Mouse (Mus musculus) limb, embryonic 10.5 days (tissue): ENCODE results near the gene Sez6l. TPM values are rescaled to one million over a fixed set of nuclear protein-coding genes. Genes with fewer than 3 reads are reported as not detected.
"Not testable (repeated sequence)": the region's sequence is repeated elsewhere in the genome, so short reads cannot be mapped to it uniquely, and the experiment has no call there.

ENCODE experiments used
- DNase-seq: peaks from one replicate; pipeline ENCODE4 v3.0.0-alpha.2; 2017; ENCODE audit warnings: low spot score
- H3K27ac ChIP-seq: fragments of 300-500 bp; sonication (generic); 2 replicates; pipeline ENCODE4 v1.5.1; 2016; ENCODE audit warnings: mild to moderate bottlenecking
- H3K27me3 ChIP-seq: fragments of 300-500 bp; sonication (generic); 2 replicates; pipeline ENCODE4 v1.6.1; 2016; ENCODE audit warnings: low read depth, mild to moderate bottlenecking; ENCODE audit not compliant: poor library complexity, severe bottlenecking
- H3K36me3 ChIP-seq: fragments of 300-500 bp; sonication (generic); 2 replicates; pipeline ENCODE4 v1.6.1; 2016; ENCODE audit warnings: mild to moderate bottlenecking, moderate library complexity
- H3K4me1 ChIP-seq: fragments of 300-500 bp; sonication (generic); 2 replicates; pipeline ENCODE4 v1.6.1; 2016
- H3K4me3 ChIP-seq: fragments of 300-500 bp; sonication (generic); 2 replicates; pipeline ENCODE4 v1.5.1; 2016; ENCODE audit warnings: mild to moderate bottlenecking, moderate library complexity
- H3K9me3 ChIP-seq: fragments of 300-500 bp; sonication (generic); replicated peaks from 2 replicates; pipeline ENCODE4 v1.6.1; 2016; ENCODE audit warnings: mild to moderate bottlenecking
- WGBS: fragments of 180-500 bp; shearing (Covaris S2); methylation state at CpG from one replicate; pipeline ENCODE4 v1.1.7; 2016; 5-methylcytosine and 5-hydroxymethylcytosine counted together
- polyA plus RNA-seq: library from polyadenylated mRNA; unstranded; fragments of >200 nt; fragmentation: Nextera tagmentation; extraction: Ambion mirVana; gene quantifications from 2 replicates; pipeline ENCODE4 v1.2.1, GENCODE M21; 2016

Gene Sez6l
- polyA plus RNA-seq, 1 experiment from 2014 or later: 0.16 TPM

DNA sequence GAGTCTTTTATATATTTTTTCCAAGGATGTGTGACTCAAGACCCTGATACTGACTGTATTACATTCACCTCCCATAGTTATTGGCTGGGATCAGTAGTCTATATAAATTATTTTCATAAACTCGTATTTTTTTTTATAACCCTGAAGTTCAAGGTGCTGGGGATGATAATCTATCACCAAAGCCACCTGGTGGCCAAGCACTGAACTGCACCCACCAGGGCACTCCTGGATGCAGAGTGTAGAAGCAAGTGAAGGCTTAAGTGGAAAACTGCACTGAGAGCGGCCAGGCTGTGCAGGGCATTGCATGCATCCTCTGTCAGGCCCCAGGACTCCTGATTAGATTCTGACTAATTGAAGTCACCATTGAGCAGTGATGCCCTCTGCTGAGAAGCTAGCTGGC lies 149.7 kb downstream of the Sez6l start:
- Histone ChIP-seq H3K27ac (no peak overlapping the region), H3K27me3 (peaks cover 68% of the 10 kb centered on the region), H3K4me3 (no peak overlapping the region), H3K36me3 (no peaks in the 10 kb centered on the region), H3K4me1 (peaks cover 26% of the 10 kb centered on the region), H3K9me3 (no peaks in the 10 kb centered on the region)
- peak; percentile 78 for DNase-seq
- 54% methylated on average over 2 of the region's 2 CpGs for WGBS

DNA sequence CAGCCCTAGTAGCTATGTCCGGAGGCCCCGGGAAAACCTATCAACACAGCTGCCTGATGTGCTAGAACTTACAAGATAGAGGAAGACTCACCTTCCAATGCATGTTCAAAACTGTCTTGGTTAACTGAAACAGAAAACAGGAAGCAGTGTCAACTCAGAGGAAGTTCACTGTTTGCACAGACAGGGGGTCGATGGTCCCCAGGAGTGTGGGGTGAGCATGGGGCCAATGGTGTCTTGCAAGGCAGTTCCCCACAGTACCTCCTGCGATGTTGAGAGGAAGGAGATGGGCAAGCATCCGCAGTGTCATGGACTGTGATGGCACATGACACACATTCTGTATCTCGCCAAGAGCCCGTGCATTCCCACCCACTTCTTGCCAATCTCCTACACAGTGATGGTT lies 150.3 kb downstream of the Sez6l start:
- no peak overlapping the region for H3K4me3 ChIP-seq
- no peaks in the 10 kb centered on the region for H3K36me3 ChIP-seq
- H3K27ac ChIP-seq: no peak overlapping the region
- H3K9me3 ChIP-seq: no peaks in the 10 kb centered on the region
- H3K27me3 ChIP-seq: peaks cover 62% of the 10 kb centered on the region
- no peak for DNase-seq
- WGBS: 89% methylated on average over 7 of the region's 7 CpGs
- peaks cover 22% of the 10 kb centered on the region for H3K4me1 ChIP-seq

DNA sequence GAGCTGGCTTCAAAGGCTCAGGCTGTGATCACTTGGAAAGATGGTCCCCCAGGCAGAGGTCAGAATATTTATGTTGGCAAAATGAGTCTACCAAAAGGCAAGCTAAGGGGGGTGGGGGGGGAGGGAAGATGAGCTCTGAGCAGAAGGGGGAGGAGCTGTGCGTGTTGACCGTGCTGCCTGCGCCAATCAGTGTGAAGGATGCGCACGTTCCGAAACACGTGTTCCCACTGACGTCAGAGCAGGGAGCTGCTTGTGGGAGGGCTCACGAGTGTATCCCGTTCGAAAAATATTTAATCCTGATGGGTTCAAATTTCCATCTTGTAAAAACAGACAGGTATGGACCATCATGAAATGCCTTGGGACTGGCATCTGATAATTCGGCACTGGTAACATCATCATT lies 157.4 kb downstream of the Sez6l start:
- WGBS: 33% methylated on average over 12 of the region's 12 CpGs
- Histone ChIP-seq H3K36me3 (no peaks in the 10 kb centered on the region), H3K27me3 (peaks cover 14% of the 10 kb centered on the region), H3K4me3 (0 out of 2 replicates have a peak overlapping the region, but pooled peaks have one; percentile 6), H3K27ac (no peak overlapping the region), H3K4me1 (no peaks in the 10 kb centered on the region), H3K9me3 (no peaks in the 10 kb centered on the region)
- DNase-seq: no peak

GRCm38 (mm10) chr5:112418023-112418422 lies 159.0 kb downstream of the Sez6l start:
- peaks cover 4% of the 10 kb centered on the region; the same call in 1 of the 2 replicates for H3K27me3 ChIP-seq

GRCm38 (mm10) chr5:112416673-112417072 lies 160.3 kb downstream of the Sez6l start:
- Histone ChIP-seq H3K36me3 (no peaks in the 10 kb centered on the region), H3K27me3 (peaks cover 16% of the 10 kb centered on the region), H3K4me3 (no peak overlapping the region), H3K27ac (no peak overlapping the region), H3K9me3 (no peaks in the 10 kb centered on the region), H3K4me1 (peaks cover 7% of the 10 kb centered on the region)
- WGBS: 71% methylated on average over 5 of the region's 5 CpGs
- DNase-seq: no peak

More at GRCm38 (mm10) chr5:112418023-112418422, 159.0 kb downstream of the Sez6l start:
- no peaks in the 10 kb centered on the region for H3K4me1 ChIP-seq
- no peaks in the 10 kb centered on the region for H3K9me3 ChIP-seq
- H3K36me3 ChIP-seq: no peaks in the 10 kb centered on the region
- H3K27ac ChIP-seq: no peak overlapping the region
- WGBS: 62% methylated on average over 4 of the region's 4 CpGs
- no peak for DNase-seq
- no peak overlapping the region for H3K4me3 ChIP-seq

DNA sequence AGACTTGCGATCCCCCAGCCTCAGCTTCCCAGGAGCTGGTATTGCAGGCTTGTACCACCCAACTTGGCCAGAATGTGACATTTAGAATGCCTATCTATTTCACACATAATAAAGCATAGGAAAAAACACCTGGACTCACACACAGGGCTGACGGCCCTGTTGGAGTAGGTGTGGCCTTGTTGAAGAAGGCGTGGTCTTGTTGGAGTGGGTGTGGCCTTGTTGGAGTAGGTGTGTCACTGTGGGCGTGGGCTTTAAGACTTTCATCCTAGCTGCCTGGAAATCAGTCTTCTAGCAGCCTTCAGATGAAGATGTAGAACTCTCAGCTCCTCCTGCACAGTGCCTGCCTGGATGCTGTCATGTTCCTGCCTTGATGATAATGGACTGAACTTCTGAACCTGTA lies 164.2 kb downstream of the Sez6l start:
- WGBS: 77% methylated on average over 4 of the region's 4 CpGs
- H3K36me3 ChIP-seq, H3K4me3 ChIP-seq, DNase-seq, H3K9me3 ChIP-seq, H3K27ac ChIP-seq: not testable (repeated sequence)
- peaks cover 16% of the 10 kb centered on the region for H3K4me1 ChIP-seq
- peaks cover 27% of the 10 kb centered on the region; the same call in 1 of the 2 replicates for H3K27me3 ChIP-seq

GRCm38 (mm10) chr5:112411514-112412335 lies 165.3 kb downstream of the Sez6l start:
- Histone ChIP-seq H3K4me1 (peaks cover 16% of the 10 kb centered on the region), H3K9me3 (no peaks in the 10 kb centered on the region), H3K27me3 (peaks cover 27% of the 10 kb centered on the region; the same call in 1 of the 2 replicates), H3K27ac (no peak overlapping the region), H3K4me3 (no peak overlapping the region), H3K36me3 (no peaks in the 10 kb centered on the region)
- DNase-seq: no peak
- WGBS: 12% methylated on average over 19 of the region's 19 CpGs

GRCm38 (mm10) chr5:112411072-112411471 lies 165.9 kb downstream of the Sez6l start:
- no peak for DNase-seq
- no peaks in the 10 kb centered on the region for H3K9me3 ChIP-seq
- peaks cover 27% of the 10 kb centered on the region; the same call in 1 of the 2 replicates for H3K27me3 ChIP-seq
- no peak overlapping the region for H3K27ac ChIP-seq
- H3K4me3 ChIP-seq: no peak overlapping the region
- no peaks in the 10 kb centered on the region for H3K36me3 ChIP-seq
- WGBS: 51% methylated on average over 11 of the region's 11 CpGs
- peaks cover 16% of the 10 kb centered on the region for H3K4me1 ChIP-seq

DNA sequence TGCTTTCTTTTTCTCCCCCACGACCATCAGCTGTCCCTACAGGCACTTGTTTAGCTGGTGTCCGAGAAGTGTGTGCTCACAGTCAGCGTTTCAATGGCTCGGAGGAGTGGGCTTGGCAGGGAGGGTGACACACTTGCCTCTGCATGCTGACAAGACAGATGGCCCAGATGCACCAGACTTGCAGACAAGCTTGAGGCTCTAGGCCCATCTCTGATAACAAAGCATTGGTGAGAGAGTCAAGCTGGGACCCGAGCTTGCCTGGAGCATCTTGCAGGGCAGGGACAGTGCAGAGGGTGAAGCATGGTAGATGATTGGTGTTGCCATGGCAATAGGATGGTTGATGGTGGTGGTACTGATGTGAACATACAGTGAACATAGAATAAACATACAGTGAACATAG lies 167.7 kb downstream of the Sez6l start:
- Histone ChIP-seq H3K27ac (no peak overlapping the region), H3K9me3 (no peaks in the 10 kb centered on the region), H3K4me1 (peaks cover 16% of the 10 kb centered on the region), H3K4me3 (no peak overlapping the region), H3K27me3 (peaks cover 27% of the 10 kb centered on the region; the same call in 1 of the 2 replicates), H3K36me3 (no peaks in the 10 kb centered on the region)
- no peak for DNase-seq
- 72% methylated on average over 5 of the region's 5 CpGs for whole genome bisulfite sequencing

GRCm38 (mm10) chr5:112406017-112406416 lies 171.0 kb downstream of the Sez6l start:
- Histone ChIP-seq H3K36me3 (no peaks in the 10 kb centered on the region), H3K9me3 (no peaks in the 10 kb centered on the region), H3K4me1 (peaks cover 2% of the 10 kb centered on the region; the same call in 1 of the 2 replicates), H3K4me3 (no peak overlapping the region), H3K27me3 (peaks cover 8% of the 10 kb centered on the region; the same call in 1 of the 2 replicates), H3K27ac (no peak overlapping the region)
- DNase-seq: no peak
- 77% methylated on average over 3 of the region's 3 CpGs for WGBS

DNA sequence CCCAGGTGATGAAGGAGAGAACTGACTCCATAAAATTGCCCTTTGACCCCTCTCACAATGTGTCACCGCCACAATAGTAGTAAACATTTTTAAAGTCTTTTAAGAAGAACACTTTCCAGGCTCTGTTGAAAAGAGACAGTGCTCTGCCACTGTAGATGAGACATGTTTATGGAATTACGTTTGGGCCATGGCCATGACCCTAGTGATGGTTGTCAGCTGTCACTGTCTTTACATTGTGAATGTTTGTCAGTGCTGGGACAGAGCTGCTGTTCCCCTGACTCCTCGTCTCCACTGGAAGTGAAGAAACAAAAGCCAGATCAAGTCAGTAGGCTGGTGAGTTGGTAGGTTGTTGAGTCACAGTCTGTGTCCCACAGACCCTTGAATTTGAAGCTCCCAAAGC lies 174.5 kb downstream of the Sez6l start:
- no peaks in the 10 kb centered on the region for H3K27me3 ChIP-seq
- no peak overlapping the region for H3K27ac ChIP-seq
- no peaks in the 10 kb centered on the region for H3K4me1 ChIP-seq
- H3K36me3 ChIP-seq: no peaks in the 10 kb centered on the region
- no peaks in the 10 kb centered on the region for H3K9me3 ChIP-seq
- no peak overlapping the region for H3K4me3 ChIP-seq
- 68% methylated on average over 3 of the region's 3 CpGs for WGBS
- no peak for DNase-seq

DNA sequence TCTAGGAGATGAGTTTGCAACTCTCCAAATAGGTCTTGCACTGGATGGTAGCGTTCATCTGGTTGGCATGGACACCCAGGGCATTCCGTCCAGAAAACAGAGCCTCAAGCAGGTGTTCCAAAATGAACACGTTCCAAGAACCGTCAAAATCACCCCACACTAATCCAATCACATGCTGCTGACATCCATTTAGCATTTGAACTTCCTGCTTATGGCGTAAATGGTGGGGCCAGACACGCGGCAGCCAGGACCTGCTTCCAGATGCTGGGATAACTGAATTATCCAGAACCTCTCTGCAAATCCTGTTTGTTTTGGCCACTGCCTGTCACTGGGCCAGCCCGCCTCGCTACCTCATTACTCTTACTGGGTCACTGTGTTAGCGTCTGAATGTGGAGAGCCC lies 177.7 kb downstream of the Sez6l start:
- DNase-seq: no peak
- H3K36me3 ChIP-seq: no peaks in the 10 kb centered on the region
- peaks cover 18% of the 10 kb centered on the region for H3K4me1 ChIP-seq
- H3K9me3 ChIP-seq: no peaks in the 10 kb centered on the region
- no peak overlapping the region for H3K27ac ChIP-seq
- H3K4me3 ChIP-seq: no peak overlapping the region
- 77% methylated on average over 10 of the region's 10 CpGs for WGBS
- H3K27me3 ChIP-seq: peaks cover 2% of the 10 kb centered on the region

DNA sequence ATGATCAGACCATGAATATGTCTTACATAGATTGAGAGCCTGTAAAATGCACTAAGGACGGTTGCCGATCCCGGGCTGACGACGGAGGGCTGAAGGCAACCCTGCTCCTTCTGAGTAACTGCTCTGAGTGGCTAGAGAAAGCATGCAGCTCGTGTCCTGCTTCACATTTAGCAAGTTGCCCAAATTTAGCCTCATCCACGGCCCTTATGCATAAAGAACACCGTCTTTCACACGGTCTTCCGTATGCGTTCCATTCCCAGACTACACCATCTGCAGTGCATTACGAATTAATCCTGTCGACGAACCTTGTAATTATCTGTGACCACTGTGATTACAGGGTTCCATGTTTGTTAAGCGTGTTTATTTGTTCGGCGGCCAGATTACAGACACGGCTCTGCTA lies 180.9 kb downstream of the Sez6l start:
- 66% methylated on average over 18 of the region's 18 CpGs for WGBS
- H3K4me3 ChIP-seq: peak overlapping the region; percentile 70

More for the DNA sequence above, 180.9 kb downstream of the Sez6l start:
- peak overlapping the region; percentile 93 for H3K27ac ChIP-seq
- peaks cover 8% of the 10 kb centered on the region for H3K36me3 ChIP-seq
- peak; percentile 40 for DNase-seq
- peaks cover 32% of the 10 kb centered on the region for H3K4me1 ChIP-seq
- no peaks in the 10 kb centered on the region for H3K9me3 ChIP-seq
- peaks cover 35% of the 10 kb centered on the region for H3K27me3 ChIP-seq
